Mouse (Mus musculus) ES-Bruce4 (cell line): ENCODE data around the gene Ndel1. TPM values are rescaled to one million over a fixed set of nuclear protein-coding genes. Genes with fewer than 3 reads are reported as not detected.
"Not testable (repeated sequence)": the region's sequence is repeated elsewhere in the genome, so short reads cannot be mapped to it uniquely, and the experiment has no call there.

Experiments
- H3K27ac ChIP-seq: 2 replicates; pipeline ENCODE4 v1.5.1; 2012; ENCODE audit warnings: low read length, inconsistent platforms; ENCODE audit not compliant: insufficient read depth
- H3K27me3 ChIP-seq: 2 replicates; pipeline ENCODE4 v1.6.1; 2012; ENCODE audit warnings: mild to moderate bottlenecking, low read length, inconsistent platforms; ENCODE audit not compliant: control insufficient read depth, poor library complexity, insufficient read depth, severe bottlenecking
- H3K36me3 ChIP-seq: 2 replicates; pipeline ENCODE4 v1.6.1; 2012; ENCODE audit warnings: inconsistent platforms, mild to moderate bottlenecking, low read length, moderate library complexity; ENCODE audit not compliant: control insufficient read depth, poor library complexity, insufficient read depth, severe bottlenecking
- H3K4me1 ChIP-seq: one replicate; pipeline ENCODE4 v1.8.1; 2011; ENCODE audit warnings: low read length; ENCODE audit not compliant: control insufficient read depth, insufficient read depth
- H3K4me3 ChIP-seq: 2 replicates; pipeline ENCODE4 v1.5.1; 2011; ENCODE audit warnings: low read depth, mild to moderate bottlenecking, low read length
- H3K9ac ChIP-seq: 2 replicates; pipeline ENCODE4 v1.6.1; 2012; ENCODE audit warnings: low read depth, mild to moderate bottlenecking, inconsistent platforms; ENCODE audit not compliant: poor library complexity, severe bottlenecking
- H3K9me3 ChIP-seq: replicated peaks from 2 replicates; pipeline ENCODE4 v1.6.1; 2012; ENCODE audit warnings: mild to moderate bottlenecking, low read length, inconsistent platforms; ENCODE audit not compliant: control insufficient read depth, poor library complexity, insufficient read depth, severe bottlenecking
- CTCF ChIP-seq: IDR thresholded peaks from one replicate; pipeline ENCODE4 v1.8.1; 2011; ENCODE audit warnings: low read depth, low read length
- EP300 ChIP-seq: IDR thresholded peaks from 2 replicates; pipeline ENCODE4 v1.6.1; 2011; ENCODE audit warnings: low read depth, low read length; ENCODE audit not compliant: insufficient read depth
- POLR2A ChIP-seq: IDR thresholded peaks from one replicate; pipeline ENCODE4 v1.8.1; 2011; ENCODE audit warnings: low read length; ENCODE audit not compliant: insufficient read depth
- polyA plus RNA-seq: library from polyadenylated mRNA; stranded (reverse); fragments of >200 nt; gene quantifications from 2 replicates; pipeline ENCODE4 v1.2.4, GENCODE M21; 2011; ENCODE audit warnings: low read depth; ENCODE audit not compliant: missing spikeins, insufficient read depth, insufficient read length

The Ndel1 gene
- polyA plus RNA-seq, 1 experiment, result 71.7 TPM

- peaks cover 55% of the 10 kb centered on the region for H3K36me3 ChIP-seq
- no peaks in the 10 kb centered on the region for H3K9me3 ChIP-seq
- TF ChIP-seq EP300 (no peak), CTCF (no peak)
- no peak overlapping the region for H3K27ac ChIP-seq
- no peak overlapping the region for H3K4me3 ChIP-seq
- H3K9ac ChIP-seq, result no peak overlapping the region
- H3K4me1 ChIP-seq, result no peaks in the 10 kb centered on the region
- H3K27me3 ChIP-seq, result no peaks in the 10 kb centered on the region
Observed at GRCm38 (mm10) chr11:68832793-68833192, 38.9 kb downstream of the Ndel1 start.

- H3K27me3 ChIP-seq, H3K9me3 ChIP-seq, H3K9ac ChIP-seq, H3K4me3 ChIP-seq, H3K27ac ChIP-seq, H3K4me1 ChIP-seq: not testable (repeated sequence)
- H3K36me3 ChIP-seq, result peaks cover 56% of the 10 kb centered on the region
Observed at GRCm38 (mm10) chr11:68831580-68831979, 40.1 kb downstream of the Ndel1 start.

GRCm38 (mm10) chr11:68826735-68827134 is 44.9 kb downstream of the Ndel1 start:
- H3K9me3 ChIP-seq, result no peaks in the 10 kb centered on the region
- no peaks in the 10 kb centered on the region for H3K4me1 ChIP-seq
- no peak overlapping the region for H3K27ac ChIP-seq
- TF ChIP-seq CTCF (no peak), POLR2A (no peak), EP300 (no peak)
- peaks cover 37% of the 10 kb centered on the region for H3K36me3 ChIP-seq
- H3K27me3 ChIP-seq, result no peaks in the 10 kb centered on the region
- H3K4me3 ChIP-seq, result no peak overlapping the region
- H3K9ac ChIP-seq, result no peak overlapping the region

- Histone ChIP-seq H3K27ac (no peak overlapping the region), H3K4me1 (no peaks in the 10 kb centered on the region), H3K4me3 (no peak overlapping the region), H3K36me3 (peaks cover 17% of the 10 kb centered on the region), H3K27me3 (no peaks in the 10 kb centered on the region), H3K9me3 (no peaks in the 10 kb centered on the region), H3K9ac (no peak overlapping the region)
- TF ChIP-seq POLR2A (no peak), EP300 (no peak), CTCF (no peak)
Observed at GRCm38 (mm10) chr11:68822326-68822725, 49.3 kb downstream of the Ndel1 start.

GRCm38 (mm10) chr11:68819226-68819805 is 52.3 kb downstream of the Ndel1 start:
- Histone ChIP-seq H3K36me3 (peaks cover 25% of the 10 kb centered on the region), H3K4me3 (no peak overlapping the region), H3K27ac (no peak overlapping the region), H3K9me3 (no peaks in the 10 kb centered on the region), H3K9ac (no peak overlapping the region), H3K4me1 (no peaks in the 10 kb centered on the region), H3K27me3 (no peaks in the 10 kb centered on the region)
- no peak for TF ChIP-seq POLR2A
- no peak for TF ChIP-seq EP300
- no peak for TF ChIP-seq CTCF

GRCm38 (mm10) chr11:68818416-68818815 is 53.2 kb downstream of the Ndel1 start:
- no peak overlapping the region for H3K4me3 ChIP-seq
- H3K36me3 ChIP-seq, result peaks cover 29% of the 10 kb centered on the region
- no peak overlapping the region for H3K9ac ChIP-seq
- TF ChIP-seq CTCF (no peak), POLR2A (no peak), EP300 (no peak)
- no peaks in the 10 kb centered on the region for H3K4me1 ChIP-seq
- no peak overlapping the region for H3K27ac ChIP-seq
- no peaks in the 10 kb centered on the region for H3K27me3 ChIP-seq
- H3K9me3 ChIP-seq, result no peaks in the 10 kb centered on the region
